Mouse (Mus musculus) neural tube, embryonic 15.5 days (tissue): ENCODE measurements around the gene Fkbp6. TPM values are rescaled to one million over a fixed set of nuclear protein-coding genes. Genes with fewer than 3 reads are reported as not detected.
A peak's percentile ranks its signal among the peaks of the same experiment; 100 is the strongest.

Experiments used
- ATAC-seq: fragments of 200-750 bp; cut with Nextera tagmentation; 2 replicates; pipeline ENCODE4 v1.8.0; 2017; ENCODE audit warnings: mild to moderate bottlenecking, moderate TSS enrichment, moderate library complexity; ENCODE audit not compliant: low FRiP score
- H3K27ac ChIP-seq: fragments of 300-500 bp; sonication (generic); replicated peaks from 2 replicates; pipeline ENCODE4 v1.5.1; 2015; ENCODE audit warnings: mild to moderate bottlenecking, inconsistent platforms
- H3K27me3 ChIP-seq: fragments of 300-500 bp; sonication (generic); replicated peaks from 2 replicates; pipeline ENCODE4 v1.6.1; 2015; ENCODE audit warnings: inconsistent platforms
- H3K36me3 ChIP-seq: fragments of 300-500 bp; sonication (generic); 2 replicates; pipeline ENCODE4 v1.6.1; 2015; ENCODE audit warnings: inconsistent platforms
- H3K4me1 ChIP-seq: fragments of 300-500 bp; sonication (generic); 2 replicates; pipeline ENCODE4 v1.6.1; 2015; ENCODE audit warnings: inconsistent platforms
- H3K4me2 ChIP-seq: fragments of 300-500 bp; sonication (generic); 2 replicates; pipeline ENCODE4 v1.6.1; 2015; ENCODE audit warnings: inconsistent platforms, mild to moderate bottlenecking, moderate library complexity
- H3K4me3 ChIP-seq: fragments of 300-500 bp; sonication (generic); replicated peaks from 2 replicates; pipeline ENCODE4 v1.5.1; 2015; ENCODE audit warnings: mild to moderate bottlenecking, inconsistent platforms
- H3K9ac ChIP-seq: fragments of 300-500 bp; sonication (generic); replicated peaks from 2 replicates; pipeline ENCODE4 v1.6.1; 2015; ENCODE audit warnings: mild to moderate bottlenecking, inconsistent platforms
- H3K9me3 ChIP-seq: fragments of 300-500 bp; sonication (generic); replicated peaks from 2 replicates; pipeline ENCODE4 v1.6.1; 2016; ENCODE audit warnings: inconsistent platforms
- WGBS: fragments of 180-500 bp; shearing (Covaris S2); methylation state at CpG from one replicate; pipeline ENCODE4 v1.1.7; 2015; ENCODE audit warnings: mixed read lengths; 5-methylcytosine and 5-hydroxymethylcytosine counted together
- polyA plus RNA-seq: library from polyadenylated mRNA; unstranded; fragments of >200 nt; fragmentation: Nextera tagmentation; extraction: Ambion mirVana; gene quantifications from 2 replicates; pipeline ENCODE4 v1.2.1, GENCODE M21; 2015

Gene Fkbp6
- polyA plus RNA-seq, 1 experiment from 2014 or later: 0.20 TPM

DNA sequence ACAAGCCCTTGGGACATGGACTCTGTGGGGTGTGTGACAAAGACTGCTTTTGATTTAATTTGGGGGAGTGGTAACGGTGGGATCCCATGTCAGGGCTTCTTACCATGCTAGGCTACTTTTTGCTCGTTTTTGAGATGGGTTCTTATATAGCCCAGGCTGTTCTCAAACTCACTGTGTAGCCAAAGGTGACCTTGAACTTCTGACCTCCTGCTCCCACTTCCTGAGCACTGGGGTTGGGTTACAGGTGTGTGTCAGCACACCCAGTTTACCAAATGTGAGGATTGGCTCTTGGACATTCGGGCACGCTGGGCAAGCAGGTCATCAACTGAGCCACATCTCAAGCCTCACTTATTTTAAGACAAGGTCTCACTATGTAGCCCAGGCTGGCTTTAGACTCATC is 79.5 kb downstream of the Fkbp6 start:
- H3K27ac ChIP-seq: no peak overlapping the region
- no peak overlapping the region for H3K4me2 ChIP-seq
- H3K9me3 ChIP-seq: no peaks in the 10 kb centered on the region
- 92% methylated on average over 4 of the region's 4 CpGs for WGBS
- H3K4me3 ChIP-seq: no peak overlapping the region
- no peaks in the 10 kb centered on the region for H3K27me3 ChIP-seq
- no peaks in the 10 kb centered on the region for H3K36me3 ChIP-seq
- H3K9ac ChIP-seq: no peak overlapping the region
- no peak for ATAC-seq
- peaks cover 12% of the 10 kb centered on the region for H3K4me1 ChIP-seq

- no peak overlapping the region for H3K27ac ChIP-seq
- ATAC-seq: no peak
- H3K4me1 ChIP-seq: peaks cover 4% of the 10 kb centered on the region
- H3K4me2 ChIP-seq: no peak overlapping the region
- H3K27me3 ChIP-seq: no peaks in the 10 kb centered on the region
- no peak overlapping the region for H3K9ac ChIP-seq
- no peak overlapping the region for H3K4me3 ChIP-seq
- H3K36me3 ChIP-seq: no peaks in the 10 kb centered on the region
- H3K9me3 ChIP-seq: no peaks in the 10 kb centered on the region
- WGBS: 73% methylated on average over 8 of the region's 8 CpGs
These were observed 80.4 kb downstream of the Fkbp6 start for GRCm38 (mm10) chr5:135269451-135269850.

GRCm38 (mm10) chr5:135264548-135264947 is 85.3 kb downstream of the Fkbp6 start:
- ATAC-seq: peak; percentile 47; the same call in 1 of the 2 replicates
- Histone ChIP-seq H3K9me3 (no peaks in the 10 kb centered on the region), H3K9ac (no peak overlapping the region), H3K27me3 (no peaks in the 10 kb centered on the region), H3K4me2 (peak overlapping the region; percentile 30), H3K4me3 (no peak overlapping the region), H3K36me3 (no peaks in the 10 kb centered on the region), H3K4me1 (peaks cover 12% of the 10 kb centered on the region), H3K27ac (peak overlapping the region; percentile 77)
- WGBS: 49% methylated on average over 9 of the region's 9 CpGs

GRCm38 (mm10) chr5:135263866-135264503 is 85.9 kb downstream of the Fkbp6 start:
- WGBS: 18% methylated on average over 17 of the region's 17 CpGs
- H3K9ac ChIP-seq: no peak overlapping the region
- H3K4me1 ChIP-seq: peaks cover 12% of the 10 kb centered on the region
- no peak overlapping the region for H3K4me3 ChIP-seq
- H3K27me3 ChIP-seq: no peaks in the 10 kb centered on the region
- H3K36me3 ChIP-seq: no peaks in the 10 kb centered on the region
- peak overlapping the region; percentile 77 for H3K27ac ChIP-seq
- peak; percentile 94 for ATAC-seq
- peak overlapping the region; percentile 30 for H3K4me2 ChIP-seq
- H3K9me3 ChIP-seq: no peaks in the 10 kb centered on the region

DNA sequence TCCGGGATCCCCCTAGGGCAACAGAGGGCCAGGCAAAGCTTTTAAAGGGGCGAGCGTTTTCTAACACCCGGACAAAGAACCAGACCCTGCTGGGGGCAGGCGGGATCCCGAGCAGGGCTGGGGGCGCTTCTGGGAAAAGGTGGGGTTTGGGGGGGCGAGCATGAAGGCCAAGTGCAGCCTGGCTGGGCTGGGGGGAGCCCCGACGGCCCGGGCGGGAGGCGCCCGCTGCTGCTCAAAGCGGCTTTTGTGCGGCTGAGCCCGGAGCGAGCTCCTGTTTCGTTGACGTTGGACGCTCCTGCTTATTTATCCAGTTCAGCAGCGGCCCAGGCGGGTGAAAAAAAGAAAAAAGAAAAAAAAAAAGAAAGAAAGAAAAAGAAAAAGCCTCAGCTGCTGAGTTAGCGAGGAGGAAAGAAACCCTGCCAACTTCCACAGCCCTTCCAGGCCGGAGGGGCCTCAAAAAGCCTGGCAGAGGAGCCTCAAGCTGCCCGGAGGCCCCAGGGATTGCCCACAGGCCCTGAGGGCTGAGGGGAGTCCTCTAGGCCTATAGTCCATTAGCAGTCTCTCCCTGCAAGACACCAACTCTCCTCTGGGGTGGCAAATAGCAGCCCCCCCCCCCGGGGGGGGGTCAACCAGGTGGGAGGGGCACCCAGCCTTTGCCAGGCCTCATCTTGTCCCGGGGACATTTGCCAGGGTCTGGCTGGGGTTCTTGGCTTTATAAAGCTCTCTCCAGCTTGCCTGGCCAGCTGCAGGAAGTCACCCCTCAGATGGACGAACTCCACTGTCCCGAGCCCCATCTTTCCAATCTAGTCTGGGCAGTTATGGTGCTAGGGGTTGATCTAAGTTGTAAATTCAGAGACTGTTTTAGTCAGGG is 91.3 kb downstream of the Fkbp6 start:
- ATAC-seq: peak; percentile 44
- H3K9ac ChIP-seq: peak overlapping the region; percentile 30; the same call in 1 of the 2 replicates
- no peaks in the 10 kb centered on the region for H3K36me3 ChIP-seq
- H3K9me3 ChIP-seq: no peaks in the 10 kb centered on the region; the same call in 1 of the 2 replicates
- H3K27me3 ChIP-seq: no peaks in the 10 kb centered on the region
- 23% methylated on average over 29 of the region's 30 CpGs for WGBS
- peak overlapping the region; percentile 54 for H3K4me2 ChIP-seq
- H3K4me1 ChIP-seq: peaks cover 20% of the 10 kb centered on the region
- peak overlapping the region; percentile 19; the same call in 1 of the 2 replicates for H3K4me3 ChIP-seq
- peak overlapping the region; percentile 84 for H3K27ac ChIP-seq

DNA sequence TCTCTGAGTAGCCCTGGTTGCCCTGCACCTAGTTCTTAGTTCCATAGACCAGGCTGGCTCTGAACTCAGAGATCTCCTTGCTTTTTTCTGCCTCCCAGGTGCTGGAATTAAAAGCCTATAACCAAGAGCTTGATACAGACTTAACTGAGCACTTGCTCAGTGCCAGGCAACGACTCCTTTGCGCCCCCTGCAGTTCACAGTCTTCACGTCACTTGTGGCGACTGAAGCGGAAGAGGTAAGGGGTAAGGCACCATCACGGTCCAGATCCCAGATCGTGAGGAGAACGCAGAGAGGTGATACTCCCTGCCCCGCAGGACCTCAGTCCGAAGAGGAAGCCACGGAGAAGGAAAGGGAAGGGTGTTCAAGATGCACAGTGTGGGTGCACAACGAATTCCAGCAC is 92.3 kb downstream of the Fkbp6 start:
- H3K4me1 ChIP-seq: peaks cover 21% of the 10 kb centered on the region
- H3K36me3 ChIP-seq: no peaks in the 10 kb centered on the region
- no peak for ATAC-seq
- WGBS: 82% methylated on average over 12 of the region's 12 CpGs
- no peak overlapping the region for H3K4me3 ChIP-seq
- peak overlapping the region; percentile 84; the same call in 1 of the 2 replicates for H3K27ac ChIP-seq
- no peaks in the 10 kb centered on the region for H3K27me3 ChIP-seq
- no peak overlapping the region for H3K4me2 ChIP-seq
- H3K9me3 ChIP-seq: no peaks in the 10 kb centered on the region; the same call in 1 of the 2 replicates
- no peak overlapping the region for H3K9ac ChIP-seq

GRCm38 (mm10) chr5:135256166-135256565 is 93.7 kb downstream of the Fkbp6 start:
- H3K27me3 ChIP-seq: no peaks in the 10 kb centered on the region
- ATAC-seq: no peak
- no peaks in the 10 kb centered on the region; the same call in 1 of the 2 replicates for H3K9me3 ChIP-seq
- no peak overlapping the region for H3K4me3 ChIP-seq
- H3K4me2 ChIP-seq: no peak overlapping the region
- H3K27ac ChIP-seq: no peak overlapping the region
- H3K9ac ChIP-seq: no peak overlapping the region
- 93% methylated on average over 3 of the region's 3 CpGs for WGBS
- H3K36me3 ChIP-seq: no peaks in the 10 kb centered on the region
- H3K4me1 ChIP-seq: peaks cover 26% of the 10 kb centered on the region

GRCm38 (mm10) chr5:135253741-135254401 is 96.0 kb downstream of the Fkbp6 start:
- no peaks in the 10 kb centered on the region for H3K36me3 ChIP-seq
- 4% methylated on average over 12 of the region's 12 CpGs for WGBS
- H3K27ac ChIP-seq: peak overlapping the region; percentile 73
- H3K27me3 ChIP-seq: peaks cover 9% of the 10 kb centered on the region; the same call in 1 of the 2 replicates
- no peak overlapping the region for H3K4me3 ChIP-seq
- peaks cover 47% of the 10 kb centered on the region for H3K4me1 ChIP-seq
- no peak overlapping the region for H3K9ac ChIP-seq
- H3K4me2 ChIP-seq: no peak overlapping the region
- ATAC-seq: peak; percentile 51
- H3K9me3 ChIP-seq: no peaks in the 10 kb centered on the region; the same call in 1 of the 2 replicates

DNA sequence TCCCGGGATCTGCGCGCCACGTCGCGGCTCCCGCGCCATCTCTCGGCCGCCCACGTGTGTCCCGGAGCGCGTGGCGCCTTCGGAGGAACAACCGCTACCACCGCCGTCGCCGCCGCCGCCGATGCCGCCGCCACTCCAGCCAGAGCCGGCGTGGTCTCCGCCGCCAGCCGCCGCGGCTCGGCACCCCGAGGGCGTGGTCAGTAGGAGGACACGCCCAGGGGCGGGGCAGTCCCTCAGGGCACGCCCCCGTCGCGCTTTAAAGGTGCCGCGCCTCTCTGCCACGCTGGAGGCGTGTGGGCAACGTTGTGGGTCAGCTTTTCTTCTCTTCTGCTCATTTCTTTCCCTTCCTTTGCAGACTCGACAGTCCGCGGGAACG is 98.8 kb downstream of the Fkbp6 start, which contains the start of gene Fzd9:
Fzd9 (minus strand) TSS at position 152 of the 376 bp plus-strand sequence.
- ATAC-seq: peak; percentile 89
- under 1% methylated on average over 51 of the region's 51 CpGs for WGBS
- peak within 1 kb of the TSS; percentile 35 for H3K27ac ChIP-seq

GRCm38 (mm10) chr5:135250186-135251078 is 99.4 kb downstream of the Fkbp6 start:
- Histone ChIP-seq H3K4me2 (peak overlapping the region; percentile 92), H3K4me3 (peak overlapping the region; percentile 56), H3K9ac (peak overlapping the region; percentile 56), H3K27ac (peak overlapping the region; percentile 35), H3K36me3 (peaks cover 12% of the 10 kb centered on the region), H3K4me1 (peaks cover 41% of the 10 kb centered on the region), H3K27me3 (peaks cover 11% of the 10 kb centered on the region; the same call in 1 of the 2 replicates), H3K9me3 (no peaks in the 10 kb centered on the region)
- 2% methylated on average over 88 of the region's 92 CpGs for WGBS
- peak; percentile 54; the same call in 1 of the 2 replicates for ATAC-seq

More for the DNA sequence above, 98.8 kb downstream of the Fkbp6 start, which contains the start of gene Fzd9:
- Histone ChIP-seq H3K9ac (peak within 1 kb of the TSS; percentile 56), H3K36me3 (peaks cover 6% of the 10 kb centered on the region), H3K4me2 (peak within 1 kb of the TSS; percentile 92), H3K4me1 (peaks cover 41% of the 10 kb centered on the region), H3K27me3 (peaks cover 11% of the 10 kb centered on the region; the same call in 1 of the 2 replicates), H3K4me3 (peak within 1 kb of the TSS; percentile 56), H3K9me3 (no peaks in the 10 kb centered on the region; the same call in 1 of the 2 replicates)
